Mouse (Mus musculus) adrenal gland, adult (tissue): ENCODE results near the gene Tubb5.

Experiments used
- DNase-seq, 2 experiments: peaks; one replicate each; pipeline ENCODE4 v3.0.0; 2022 to 2023; ENCODE audit warnings: low spot score in 1 of 2; ENCODE audit not compliant: inconsistent age in 2 of 2

Gene Tubb5

DNA sequence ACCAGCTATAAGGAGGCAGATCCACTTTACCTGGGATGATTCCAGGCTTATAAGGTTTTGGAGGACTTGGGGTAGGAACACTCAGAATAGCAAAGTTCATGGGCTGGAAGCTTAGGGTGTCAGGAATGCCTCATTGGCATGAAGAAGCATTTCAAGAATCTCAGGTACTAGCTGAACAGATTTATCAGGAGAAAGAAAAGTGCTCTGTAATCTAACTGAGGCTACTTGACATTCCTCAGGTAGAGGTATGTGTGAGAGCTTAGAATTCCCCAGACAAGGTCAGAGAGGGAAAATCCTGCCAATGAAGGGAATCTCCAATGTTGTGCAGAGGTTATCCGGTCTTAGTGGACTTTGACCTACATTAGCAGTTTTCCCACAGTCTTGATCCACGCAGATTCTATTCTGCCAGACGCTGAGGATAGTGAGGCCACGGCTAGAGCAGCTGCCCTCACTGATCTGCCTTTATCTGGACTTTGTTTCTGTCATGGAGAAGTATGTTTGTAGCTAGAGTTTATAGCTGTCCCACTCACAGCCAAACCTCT lies 34.2 kb downstream of the Tubb5 start:
- no peak for DNase-seq

DNA sequence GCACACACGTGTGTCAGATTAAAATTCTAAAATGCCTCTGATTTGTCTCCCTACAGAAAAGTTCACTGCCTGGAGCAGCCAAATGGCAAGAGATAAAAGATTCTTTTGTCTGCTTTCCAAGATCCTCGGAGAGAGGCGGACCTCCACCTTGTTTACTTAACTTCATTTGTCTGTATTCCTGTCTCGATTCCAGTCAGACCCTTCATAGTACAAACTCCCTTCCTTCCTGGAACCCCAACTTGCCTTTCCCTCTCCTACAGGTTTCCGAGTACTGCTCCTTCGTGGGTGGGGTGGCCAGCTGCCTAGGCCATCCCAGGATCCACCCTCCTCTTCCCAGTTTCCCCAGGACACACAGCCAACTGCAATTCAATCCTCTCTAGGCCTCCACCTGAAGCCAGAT lies 35.1 kb downstream of the Tubb5 start:
- DNase-seq: peak in 1 of 2 experiments; percentile 74

DNA sequence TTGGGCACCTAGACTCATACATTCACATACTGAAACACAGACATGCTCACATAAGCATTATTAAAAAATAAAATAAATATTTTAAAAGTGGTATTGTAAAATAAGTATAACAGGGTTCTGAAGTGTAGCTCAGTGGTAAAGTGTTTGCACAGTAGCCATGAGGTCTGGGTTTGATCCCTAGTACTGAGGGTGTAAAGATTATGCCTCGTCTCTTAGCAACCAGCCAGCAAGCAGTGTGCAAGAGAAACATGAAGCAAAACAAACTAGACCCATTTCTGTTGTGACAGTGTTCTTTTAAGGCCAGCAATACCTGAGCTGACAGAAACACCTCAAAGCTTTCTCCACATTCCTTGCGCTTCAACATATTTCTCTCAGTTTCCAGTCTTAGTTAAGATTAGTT lies 37.2 kb downstream of the Tubb5 start:
- no peak for DNase-seq

DNA sequence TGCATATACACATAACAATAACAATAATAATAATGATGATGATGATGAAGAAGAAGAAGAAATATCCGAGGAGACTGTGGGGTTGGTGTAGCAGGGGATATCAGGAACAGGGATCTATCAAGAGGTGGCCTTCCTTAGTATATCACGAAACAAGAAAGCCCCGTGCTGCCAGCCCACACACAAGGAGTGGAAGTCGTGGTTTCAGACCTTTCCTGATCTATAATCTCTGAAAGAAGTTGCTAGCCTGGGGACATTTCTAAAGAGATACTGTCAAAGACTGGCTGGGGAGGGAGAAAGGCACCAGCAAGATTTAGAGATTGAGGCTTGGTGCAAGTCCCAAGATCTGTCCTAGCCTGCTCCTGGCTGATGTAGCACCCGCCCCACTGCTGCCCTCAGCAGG lies 41.3 kb downstream of the Tubb5 start:
- DNase-seq: no peak

DNA sequence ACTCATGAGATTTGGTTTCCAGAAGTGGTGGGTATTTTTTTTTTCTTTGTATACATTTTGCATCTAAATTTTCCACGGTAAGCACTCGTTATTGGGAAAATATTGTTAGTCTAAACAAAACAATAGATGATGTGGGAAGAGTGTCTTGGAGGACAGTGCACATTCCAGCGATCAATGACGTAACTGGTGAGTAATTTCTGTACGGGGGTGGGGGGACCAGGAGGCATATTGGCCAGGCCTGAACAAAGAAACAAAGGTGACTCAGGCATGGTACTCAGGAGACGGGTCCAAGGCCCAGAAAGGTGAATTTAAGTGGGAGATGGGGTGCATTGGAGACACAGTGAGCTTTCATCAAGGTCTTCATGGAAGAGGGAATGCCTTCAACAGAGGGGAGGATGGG lies 42.5 kb downstream of the Tubb5 start:
- no peak for DNase-seq

DNA sequence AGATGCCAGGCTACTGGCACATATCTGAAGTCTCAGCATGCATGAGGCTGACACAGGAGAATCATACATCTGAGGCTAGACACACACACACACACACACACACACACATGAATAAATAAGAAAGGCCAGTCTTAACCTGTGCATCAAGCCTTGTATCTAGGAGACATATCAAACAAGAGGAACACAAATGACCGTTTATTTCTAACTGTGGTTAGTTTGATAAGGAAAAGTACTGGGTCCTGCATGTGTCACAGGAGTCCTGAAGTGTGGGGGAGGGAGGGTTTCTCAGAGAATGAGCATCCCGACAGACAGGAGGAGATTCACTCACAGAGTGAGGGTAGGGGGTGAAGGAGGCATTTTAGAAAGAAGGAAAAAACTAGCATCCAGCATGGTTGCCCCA lies 43.0 kb downstream of the Tubb5 start:
- DNase-seq: no peak

DNA sequence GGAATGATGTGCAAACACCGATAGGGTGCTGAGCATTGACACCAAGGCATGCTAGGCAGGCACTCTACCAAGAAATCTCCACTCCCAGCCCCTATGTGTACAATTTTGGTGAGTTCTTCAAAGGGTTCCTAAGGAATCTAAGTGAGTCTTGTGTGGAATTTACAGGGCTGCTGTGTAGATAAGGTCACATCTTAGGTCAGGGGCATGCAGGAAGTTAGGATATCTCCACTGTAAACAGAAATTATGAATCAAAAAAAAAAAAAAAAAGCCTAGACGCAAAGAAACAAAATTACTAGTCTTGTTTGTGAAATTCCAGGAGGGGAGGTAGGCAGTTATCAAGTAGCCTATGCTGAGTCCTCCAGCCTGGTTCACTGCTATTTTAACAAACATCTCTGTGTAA lies 45.3 kb downstream of the Tubb5 start:
- no peak for DNase-seq

DNA sequence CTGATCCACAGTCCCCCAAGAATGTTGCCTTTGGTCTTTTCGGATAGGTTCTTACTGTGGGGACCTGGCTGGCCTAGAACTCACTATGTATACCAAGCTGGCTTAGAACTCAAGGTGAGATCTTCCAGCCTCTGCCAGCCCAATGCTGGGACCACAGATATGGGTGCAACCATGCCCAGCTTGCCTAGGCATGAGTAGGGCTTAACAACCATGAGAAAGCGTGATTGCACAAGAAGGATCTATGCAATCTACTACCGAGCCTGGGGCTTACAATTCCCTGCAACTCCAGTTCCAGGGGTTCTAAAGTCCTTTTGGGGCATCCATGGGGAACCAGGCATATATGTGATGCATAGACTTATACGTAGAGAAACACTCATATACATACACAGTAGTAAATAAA lies 47.2 kb downstream of the Tubb5 start:
- no peak for DNase-seq

DNA sequence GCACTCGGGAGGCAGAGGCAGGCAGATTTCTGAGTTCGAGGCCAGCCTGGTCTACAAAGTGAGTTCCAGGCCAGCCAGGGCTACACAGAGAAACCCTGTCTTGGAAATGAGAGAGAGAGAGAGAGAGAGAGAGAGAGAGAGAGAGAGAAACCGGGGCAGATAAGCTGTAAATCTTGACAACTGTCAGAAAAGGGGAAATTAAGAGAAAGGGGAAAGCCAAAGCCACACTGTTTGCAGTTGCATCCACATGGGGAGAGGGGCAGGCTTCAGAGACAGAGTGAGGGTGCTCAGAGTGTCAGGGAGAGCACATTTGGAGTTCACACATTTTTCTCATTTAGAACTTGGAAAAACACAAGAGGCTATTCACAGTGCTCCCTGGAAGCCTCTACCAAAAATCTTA lies 50.1 kb downstream of the Tubb5 start:
- no peak for DNase-seq

DNA sequence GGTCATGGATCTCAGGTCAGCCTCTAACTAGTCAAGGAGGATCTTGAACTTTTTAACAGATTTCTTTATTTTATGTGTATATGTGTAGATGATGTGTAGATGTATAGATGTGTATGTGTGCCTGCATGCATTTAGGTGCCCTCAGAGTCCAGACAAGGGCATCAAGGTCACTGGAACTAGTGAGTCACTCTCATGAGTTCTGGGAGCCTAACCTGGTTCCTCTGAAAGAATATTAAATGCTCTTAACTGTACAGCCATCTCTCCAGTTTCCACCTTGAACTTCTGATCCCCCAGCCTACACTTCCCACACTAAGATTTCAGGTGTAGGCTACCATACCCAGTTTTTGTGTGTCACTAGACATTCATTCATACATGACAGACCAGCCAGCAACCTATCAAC lies 50.6 kb downstream of the Tubb5 start:
- DNase-seq: peak in 1 of 2 experiments; percentile 65

DNA sequence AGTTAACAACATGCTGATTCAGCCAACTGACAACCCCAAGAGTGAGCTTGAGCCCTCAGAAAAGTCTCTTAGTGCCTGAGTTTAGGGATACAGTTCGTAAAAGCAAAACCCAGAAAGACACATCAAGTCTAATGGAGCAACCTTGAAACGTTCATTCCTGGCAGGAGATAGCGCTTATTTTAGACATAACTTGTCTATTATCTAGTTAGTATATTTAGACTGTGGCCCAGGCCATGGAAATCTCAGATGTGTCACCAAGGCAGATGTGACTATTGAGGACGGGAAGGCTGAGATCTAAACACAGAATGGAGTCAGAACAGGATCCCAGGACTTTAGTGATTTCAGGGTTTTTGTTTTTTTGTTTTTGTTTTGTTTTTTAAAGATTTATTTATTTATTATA lies 53.0 kb downstream of the Tubb5 start:
- DNase-seq: no peak

DNA sequence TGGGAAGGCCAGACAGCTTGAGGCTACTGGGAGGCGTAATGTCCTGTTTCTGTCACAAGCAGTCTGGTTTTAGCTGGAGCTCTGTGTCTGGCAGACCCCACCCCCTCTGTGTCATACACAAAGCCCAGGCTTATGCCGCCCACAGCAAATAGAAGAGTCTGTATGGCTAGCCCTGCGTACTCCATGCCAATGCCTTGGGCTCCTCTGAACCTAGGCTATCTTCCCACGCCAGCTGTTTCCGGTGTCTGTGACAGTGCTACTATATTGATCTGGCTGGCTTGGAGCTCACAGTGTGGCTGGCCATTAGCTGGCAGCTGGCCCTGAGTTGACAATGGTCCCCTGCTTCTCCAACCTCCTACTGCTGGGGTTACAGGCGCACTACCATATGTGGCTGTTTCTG lies 54.2 kb downstream of the Tubb5 start:
- no peak for DNase-seq
